Mouse (Mus musculus): ENCODE measurements around the gene Fut7. TPM values are rescaled to one million over a fixed set of nuclear protein-coding genes. Genes with fewer than 3 reads are reported as not detected.
"Not testable (repeated sequence)": the region's sequence is repeated elsewhere in the genome, so short reads cannot be mapped to it uniquely, and the experiment has no call there.

Fut7 gene
- polyA plus RNA-seq, 1 experiment: not detected

- TF ChIP-seq POLR2A (IDR thresholded peaks at IDR 0.05; ENCODE audit: insufficient read depth, low read depth, low read length) (no peak), CTCF (IDR thresholded peaks at IDR 0.05; ENCODE audit: insufficient read depth, low read depth, low read length) (no peak)
- H3K4me1 ChIP-seq (ENCODE audit: control insufficient read depth, insufficient read depth, low read length): peaks cover 21% of the 10 kb centered on the region
- WGBS: 69% methylated on average over 1 of the region's 1 CpGs
- H3K27ac ChIP-seq (ENCODE audit: insufficient read depth, low read depth, low read length): no peak overlapping the region
- no peak overlapping the region for H3K4me3 ChIP-seq (ENCODE audit: insufficient read depth, low read depth, low read length)
Measured at GRCm38 (mm10) chr2:25397010-25397409, 26.1 kb upstream of the Fut7 start.

- no peak for TF ChIP-seq CTCF (IDR thresholded peaks at IDR 0.05; ENCODE audit: insufficient read depth, low read depth, low read length)
- TF ChIP-seq POLR2A (IDR thresholded peaks at IDR 0.05; ENCODE audit: insufficient read depth, low read depth, low read length): no peak
- peaks cover 25% of the 10 kb centered on the region for H3K4me1 ChIP-seq (ENCODE audit: control insufficient read depth, insufficient read depth, low read length)
- H3K4me3 ChIP-seq (ENCODE audit: insufficient read depth, low read depth, low read length): no peak overlapping the region
- WGBS: 95% methylated on average over 7 of the region's 7 CpGs
- H3K27ac ChIP-seq (ENCODE audit: insufficient read depth, low read depth, low read length): no peak overlapping the region
Measured at GRCm38 (mm10) chr2:25398065-25398464, 25.0 kb upstream of the Fut7 start.

- WGBS: 83% methylated on average over 8 of the region's 8 CpGs
- no peak within 1 kb of the TSS for H3K27ac ChIP-seq (ENCODE audit: insufficient read depth, low read depth, low read length)
- no peak within 1 kb of the TSS for H3K4me3 ChIP-seq (ENCODE audit: insufficient read depth, low read depth, low read length)
- peaks cover 30% of the 10 kb centered on the region for H3K4me1 ChIP-seq (ENCODE audit: control insufficient read depth, insufficient read depth, low read length)
- TF ChIP-seq CTCF (IDR thresholded peaks at IDR 0.05; ENCODE audit: insufficient read depth, low read depth, low read length): no peak
- no peak for TF ChIP-seq POLR2A (IDR thresholded peaks at IDR 0.05; ENCODE audit: insufficient read depth, low read depth, low read length)
Measured at GRCm38 (mm10) chr2:25399051-25399450, 24.0 kb upstream of the Fut7 start, which contains the start of gene Npdc1. Gene Npdc1, plus strand, starts transcription at chr2:25399351.

GRCm38 (mm10) chr2:25400291-25400690, 22.8 kb upstream of the Fut7 start:
- TF ChIP-seq CTCF (IDR thresholded peaks at IDR 0.05; ENCODE audit: insufficient read depth, low read depth, low read length) (no peak), POLR2A (IDR thresholded peaks at IDR 0.05; ENCODE audit: insufficient read depth, low read depth, low read length) (no peak)
- Histone ChIP-seq H3K4me1 (ENCODE audit: control insufficient read depth, insufficient read depth, low read length) (peaks cover 32% of the 10 kb centered on the region), H3K27ac (ENCODE audit: insufficient read depth, low read depth, low read length) (no peak overlapping the region), H3K4me3 (ENCODE audit: insufficient read depth, low read depth, low read length) (peak overlapping the region; percentile 34)
- 28% methylated on average over 16 of the region's 16 CpGs for whole genome bisulfite sequencing

GRCm38 (mm10) chr2:25400764-25401163, 22.3 kb upstream of the Fut7 start:
- 7% methylated on average over 17 of the region's 17 CpGs for WGBS
- H3K4me1 ChIP-seq (ENCODE audit: control insufficient read depth, insufficient read depth, low read length): peaks cover 29% of the 10 kb centered on the region
- H3K27ac ChIP-seq (ENCODE audit: insufficient read depth, low read depth, low read length): no peak overlapping the region
- TF ChIP-seq POLR2A (IDR thresholded peaks at IDR 0.05; ENCODE audit: insufficient read depth, low read depth, low read length) (no peak), CTCF (IDR thresholded peaks at IDR 0.05; ENCODE audit: insufficient read depth, low read depth, low read length) (peak; percentile 66; the same call in 1 of the 2 replicates)
- peak overlapping the region; percentile 34 for H3K4me3 ChIP-seq (ENCODE audit: insufficient read depth, low read depth, low read length)

GRCm38 (mm10) chr2:25402377-25402971, 20.6 kb upstream of the Fut7 start:
- TF ChIP-seq POLR2A (IDR thresholded peaks at IDR 0.05; ENCODE audit: insufficient read depth, low read depth, low read length) (no peak), CTCF (IDR thresholded peaks at IDR 0.05; ENCODE audit: insufficient read depth, low read depth, low read length) (0 out of 2 replicates have a peak, but pooled peaks have one; percentile 11)
- H3K27ac ChIP-seq (ENCODE audit: insufficient read depth, low read depth, low read length): peak overlapping the region; percentile 65
- H3K4me3 ChIP-seq (ENCODE audit: insufficient read depth, low read depth, low read length): peak overlapping the region; percentile 80
- peaks cover 23% of the 10 kb centered on the region for H3K4me1 ChIP-seq (ENCODE audit: control insufficient read depth, insufficient read depth, low read length)
- WGBS: 2% methylated on average over 13 of the region's 13 CpGs

- under 1% methylated on average over 54 of the region's 54 CpGs for WGBS
- TF ChIP-seq CTCF (IDR thresholded peaks at IDR 0.05; ENCODE audit: insufficient read depth, low read depth, low read length): no peak
- TF ChIP-seq POLR2A (IDR thresholded peaks at IDR 0.05; ENCODE audit: insufficient read depth, low read depth, low read length): peak; percentile 78; the same call in 1 of the 2 replicates
Measured at GRCm38 (mm10) chr2:25402972-25403601, 20.0 kb upstream of the Fut7 start.

GRCm38 (mm10) chr2:25403994-25404393, 19.1 kb upstream of the Fut7 start:
- 65% methylated on average over 4 of the region's 4 CpGs for WGBS
- TF ChIP-seq CTCF (IDR thresholded peaks at IDR 0.05; ENCODE audit: insufficient read depth, low read depth, low read length) (no peak), POLR2A (IDR thresholded peaks at IDR 0.05; ENCODE audit: insufficient read depth, low read depth, low read length) (no peak)
- Histone ChIP-seq H3K27ac (ENCODE audit: insufficient read depth, low read depth, low read length) (no peak overlapping the region), H3K4me3 (ENCODE audit: insufficient read depth, low read depth, low read length) (peak overlapping the region; percentile 80), H3K4me1 (ENCODE audit: control insufficient read depth, insufficient read depth, low read length) (peaks cover 23% of the 10 kb centered on the region)

More at GRCm38 (mm10) chr2:25402972-25403601, 20.0 kb upstream of the Fut7 start:
- Histone ChIP-seq H3K4me1 (ENCODE audit: control insufficient read depth, insufficient read depth, low read length) (peaks cover 23% of the 10 kb centered on the region), H3K4me3 (ENCODE audit: insufficient read depth, low read depth, low read length) (peak overlapping the region; percentile 80), H3K27ac (ENCODE audit: insufficient read depth, low read depth, low read length) (peak overlapping the region; percentile 65)

- Histone ChIP-seq H3K4me3 (ENCODE audit: insufficient read depth, low read depth, low read length) (no peak overlapping the region), H3K4me1 (ENCODE audit: control insufficient read depth, insufficient read depth, low read length) (peaks cover 11% of the 10 kb centered on the region), H3K27ac (ENCODE audit: insufficient read depth, low read depth, low read length) (no peak overlapping the region)
- 88% methylated on average over 10 of the region's 10 CpGs for WGBS
- TF ChIP-seq CTCF (IDR thresholded peaks at IDR 0.05; ENCODE audit: insufficient read depth, low read depth, low read length): no peak
Measured at GRCm38 (mm10) chr2:25408908-25409307, 14.2 kb upstream of the Fut7 start.

GRCm38 (mm10) chr2:25413436-25413835, 9.6 kb upstream of the Fut7 start:
- H3K4me3 ChIP-seq (ENCODE audit: insufficient read depth, low read depth, low read length); H3K27ac ChIP-seq (ENCODE audit: insufficient read depth, low read depth, low read length); H3K4me1 ChIP-seq (ENCODE audit: control insufficient read depth, insufficient read depth, low read length): not testable (repeated sequence)

All from olfactory bulb, adult 2 months (tissue).